Mouse (Mus musculus): ENCODE measurements around the gene Hnrnph2.

GRCm38 (mm10) chrX:134582270-134582669, 18.7 kb upstream of the Hnrnph2 start:
- TF ChIP-seq UBTF (IDR thresholded peaks at IDR 0.05; ENCODE audit: borderline replicate concordance, insufficient read depth, low read depth, low read length): no peak
- no peak for TF ChIP-seq CTCF (IDR thresholded peaks at IDR 0.05 in 2 of 3, conservative IDR thresholded peaks at IDR 0.05 in 1 of 3; ENCODE audit: control insufficient read depth in 1 of 3, insufficient read depth in 1 of 3, low read depth in 2 of 3, low read length in 3 of 3, poor library complexity in 1 of 3, severe bottlenecking in 1 of 3)
- TF ChIP-seq HCFC1 (IDR thresholded peaks at IDR 0.05; ENCODE audit: low read depth, low read length): no peak
- no peak for TF ChIP-seq MEF2A (IDR thresholded peaks at IDR 0.05; ENCODE audit: extremely low read depth, insufficient replicate concordance, low read depth, low read length, poor library complexity, severe bottlenecking)
- no peak for TF ChIP-seq TCF12 (IDR thresholded peaks at IDR 0.05; ENCODE audit: low read depth, low read length)
- no peak for TF ChIP-seq MAZ (IDR thresholded peaks at IDR 0.05; ENCODE audit: low read depth, low read length)
- TF ChIP-seq POLR2A (IDR thresholded peaks at IDR 0.05; ENCODE audit: control insufficient read depth in 1 of 2, insufficient read depth in 1 of 2, low read depth in 1 of 2, low read length in 2 of 2, poor library complexity in 1 of 2): no peak
- TF ChIP-seq USF2 (IDR thresholded peaks at IDR 0.05; ENCODE audit: borderline replicate concordance in 1 of 2, insufficient read depth in 1 of 2, low read depth in 1 of 2, low read length in 2 of 2): no peak
- TF ChIP-seq EP300 (IDR thresholded peaks at IDR 0.05; ENCODE audit: low read depth in 1 of 2, low read length in 2 of 2): no peak
- TF ChIP-seq SIN3A (IDR thresholded peaks at IDR 0.05; ENCODE audit: low read length): no peak
- no peak for TF ChIP-seq RAD21 (IDR thresholded peaks at IDR 0.05; ENCODE audit: low read depth, low read length)
